Mouse (Mus musculus): ENCODE measurements at regions not wholly inside any gene's neighbourhood (a gene's known extent, or its start where the extent isn't known, plus 50 kb on each side); places are given as distances from the start of the nearest gene placed in this dataset.

GRCm38 (mm10) chr13:107620210-107620609 is 424.0 kb upstream of the Smim15 start:
- no peak for TF ChIP-seq TAL1 (IDR thresholded peaks at IDR 0.05; ENCODE audit: low read length)
- no peak for TF ChIP-seq GATA1 (IDR thresholded peaks at IDR 0.05; ENCODE audit: low read length)
